Mouse (Mus musculus): Measurements from ENCODE around the gene Msl1. TPM values are rescaled to one million over a fixed set of nuclear protein-coding genes. Genes with fewer than 3 reads are reported as not detected.

The Msl1 gene
- polyA plus RNA-seq, 1 experiment, result 35.6 TPM

- TF ChIP-seq MYOD1 (IDR thresholded peaks at IDR 0.05; ENCODE audit: control insufficient read depth in 1 of 3, insufficient read length in 2 of 3, low read depth in 2 of 3) (peak in 1 of 3 experiments; percentile 31), E2F4 (IDR thresholded peaks at IDR 0.05; ENCODE audit: insufficient read depth) (no peak), POLR2AphosphoS2 (IDR thresholded peaks at IDR 0.05; ENCODE audit: insufficient read length, low read depth) (peak; percentile 95), REST (IDR thresholded peaks at IDR 0.05; ENCODE audit: insufficient read depth, insufficient read length) (no peak), SRF (IDR thresholded peaks at IDR 0.05; ENCODE audit: control insufficient read depth, insufficient read length, low read depth) (no peak), MYOG (IDR thresholded peaks at IDR 0.05; ENCODE audit: control insufficient read depth in 1 of 3, insufficient read depth in 1 of 3, insufficient read length in 2 of 3, low read depth in 2 of 3) (no peak), MAX (IDR thresholded peaks at IDR 0.05; ENCODE audit: low read depth) (no peak), USF1 (IDR thresholded peaks at IDR 0.05; ENCODE audit: low read depth) (no peak), POLR2A (IDR thresholded peaks at IDR 0.05; ENCODE audit: insufficient read length, low read depth) (peak; percentile 93), TCF3 (IDR thresholded peaks at IDR 0.05; ENCODE audit: insufficient read length, low read depth) (no peak)
- Histone ChIP-seq H3K27me3 (ENCODE audit: control insufficient read depth, insufficient read depth, insufficient read length) (no peaks in the 10 kb centered on the region), H3K4me2 (ENCODE audit: low read depth) (peak within 1 kb of the TSS; percentile 99), H3ac (ENCODE audit: control insufficient read depth, insufficient read length) (peak within 1 kb of the TSS; percentile 34), H3K79me2 (ENCODE audit: control insufficient read depth, insufficient read depth) (peaks cover 18% of the 10 kb centered on the region), H3K4me3 (peak within 1 kb of the TSS; percentile 75), H3K36me3 (ENCODE audit: control insufficient read depth, insufficient read depth) (peaks cover 19% of the 10 kb centered on the region)
These were observed 20.6 kb upstream of the Msl1 start, which contains the start of gene Nr1d1 for GRCm38 (mm10) chr11:98774582-98775347. TSS of gene Nr1d1 (minus strand) at chr11:98775333.

- Histone ChIP-seq H3K4me3 (peak overlapping the region; percentile 75), H3K27me3 (ENCODE audit: control insufficient read depth, insufficient read depth, insufficient read length) (no peaks in the 10 kb centered on the region), H3K4me2 (ENCODE audit: low read depth) (peak overlapping the region; percentile 99), H3ac (ENCODE audit: control insufficient read depth, insufficient read length) (peak overlapping the region; percentile 34), H3K36me3 (ENCODE audit: control insufficient read depth, insufficient read depth) (peaks cover 11% of the 10 kb centered on the region), H3K79me2 (ENCODE audit: control insufficient read depth, insufficient read depth) (peaks cover 18% of the 10 kb centered on the region)
- no peak for TF ChIP-seq REST (IDR thresholded peaks at IDR 0.05; ENCODE audit: insufficient read depth, insufficient read length)
- TF ChIP-seq E2F4 (IDR thresholded peaks at IDR 0.05; ENCODE audit: insufficient read depth), result no peak
- TF ChIP-seq CEBPB (IDR thresholded peaks at IDR 0.05; ENCODE audit: insufficient read depth, poor library complexity, severe bottlenecking), result no peak
- TF ChIP-seq MYOD1 (IDR thresholded peaks at IDR 0.05; ENCODE audit: control insufficient read depth in 1 of 3, insufficient read length in 2 of 3, low read depth in 2 of 3), result no peak
- no peak for TF ChIP-seq TCF12 (IDR thresholded peaks at IDR 0.05; ENCODE audit: insufficient read depth, poor library complexity, severe bottlenecking)
- TF ChIP-seq SRF (IDR thresholded peaks at IDR 0.05; ENCODE audit: control insufficient read depth, insufficient read length, low read depth), result peak; percentile 96
- no peak for TF ChIP-seq TCF3 (IDR thresholded peaks at IDR 0.05; ENCODE audit: insufficient read length, low read depth)
- peak in 1 of 3 experiments; percentile 26 for TF ChIP-seq MYOG (IDR thresholded peaks at IDR 0.05; ENCODE audit: control insufficient read depth in 1 of 3, insufficient read depth in 1 of 3, insufficient read length in 2 of 3, low read depth in 2 of 3)
- TF ChIP-seq USF1 (IDR thresholded peaks at IDR 0.05; ENCODE audit: low read depth), result peak; percentile 84
- TF ChIP-seq POLR2A (IDR thresholded peaks at IDR 0.05; ENCODE audit: insufficient read length, low read depth), result no peak
- TF ChIP-seq MAX (IDR thresholded peaks at IDR 0.05; ENCODE audit: low read depth), result peak; percentile 5
- TF ChIP-seq POLR2AphosphoS2 (IDR thresholded peaks at IDR 0.05; ENCODE audit: insufficient read length, low read depth), result no peak
These were observed 19.8 kb upstream of the Msl1 start for GRCm38 (mm10) chr11:98775348-98776051.

- Histone ChIP-seq H3K36me3 (ENCODE audit: control insufficient read depth, insufficient read depth) (peaks cover 4% of the 10 kb centered on the region), H3K4me2 (ENCODE audit: low read depth) (peak overlapping the region; percentile 99), H3ac (ENCODE audit: control insufficient read depth, insufficient read length) (peak overlapping the region; percentile 34), H3K27me3 (ENCODE audit: control insufficient read depth, insufficient read depth, insufficient read length) (no peaks in the 10 kb centered on the region), H3K4me3 (peak overlapping the region; percentile 75), H3K79me2 (ENCODE audit: control insufficient read depth, insufficient read depth) (peaks cover 16% of the 10 kb centered on the region)
- no peak for TF ChIP-seq MYOD1 (IDR thresholded peaks at IDR 0.05; ENCODE audit: control insufficient read depth in 1 of 3, insufficient read length in 2 of 3, low read depth in 2 of 3)
- peak; percentile 7 for TF ChIP-seq POLR2AphosphoS2 (IDR thresholded peaks at IDR 0.05; ENCODE audit: insufficient read length, low read depth)
- TF ChIP-seq POLR2A (IDR thresholded peaks at IDR 0.05; ENCODE audit: insufficient read length, low read depth), result peak; percentile 23
These were observed 19.1 kb upstream of the Msl1 start for GRCm38 (mm10) chr11:98776052-98776764.

GRCm38 (mm10) chr11:98776843-98777590 is 18.3 kb upstream of the Msl1 start:
- no peaks in the 10 kb centered on the region for H3K27me3 ChIP-seq (ENCODE audit: control insufficient read depth, insufficient read depth, insufficient read length)
- peak overlapping the region; percentile 99 for H3K4me2 ChIP-seq (ENCODE audit: low read depth)
- no peaks in the 10 kb centered on the region for H3K36me3 ChIP-seq (ENCODE audit: control insufficient read depth, insufficient read depth)
- H3K79me2 ChIP-seq (ENCODE audit: control insufficient read depth, insufficient read depth), result peaks cover 8% of the 10 kb centered on the region
- H3ac ChIP-seq (ENCODE audit: control insufficient read depth, insufficient read length), result no peak overlapping the region
- no peak for TF ChIP-seq E2F4 (IDR thresholded peaks at IDR 0.05; ENCODE audit: insufficient read depth)
- peak; percentile 12 for TF ChIP-seq SRF (IDR thresholded peaks at IDR 0.05; ENCODE audit: control insufficient read depth, insufficient read length, low read depth)
- peak; percentile 86 for TF ChIP-seq POLR2AphosphoS2 (IDR thresholded peaks at IDR 0.05; ENCODE audit: insufficient read length, low read depth)
- TF ChIP-seq POLR2A (IDR thresholded peaks at IDR 0.05; ENCODE audit: insufficient read length, low read depth), result peak; percentile 84
- peak overlapping the region; percentile 75 for H3K4me3 ChIP-seq
